Mouse (Mus musculus) adrenal gland (tissue): ENCODE measurements around the gene Fgfr2.

Experiments used
- intact Hi-C: fragments of 180-260 bp; cut with DNase I; formaldehyde crosslinking; loops from one replicate; pipeline ENCODE4 v1.15.1; 2025

The Fgfr2 gene

DNA sequence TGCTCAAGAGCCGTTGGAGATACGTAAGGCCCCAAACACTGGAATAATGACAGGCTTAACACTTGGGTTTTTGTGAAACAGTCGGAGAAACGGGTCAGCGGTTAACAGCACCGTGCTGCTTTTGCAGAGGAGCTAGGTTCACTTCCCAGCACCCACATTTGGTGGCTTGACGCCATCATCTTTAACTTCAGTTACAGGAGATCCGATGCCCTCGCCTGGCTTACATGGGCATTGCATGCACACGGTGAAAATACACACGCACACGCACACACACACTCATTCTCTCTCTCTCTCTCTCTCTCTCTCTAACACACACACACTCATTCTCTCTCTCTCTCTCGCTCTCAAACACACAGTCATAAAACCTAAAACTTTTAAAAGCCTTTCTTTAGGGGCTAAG lies 2741.0 kb downstream of the Fgfr2 start:
- intact Hi-C loops = loop anchor here (5.0 kb wide), 1 partner anchor 735 kb away; no protein-coding TSS in a partner anchor

- intact Hi-C loops = loop anchor here (5.0 kb wide), 1 partner anchor 734 kb away; no protein-coding TSS in a partner anchor
Measured at GRCm38 (mm10) chr7:130381387-130381951, 2741.7 kb downstream of the Fgfr2 start.

- intact Hi-C loops = loop anchor here (5.0 kb wide), 1 partner anchor 734 kb away; no protein-coding TSS in a partner anchor
Measured at GRCm38 (mm10) chr7:130380769-130381355, 2742.3 kb downstream of the Fgfr2 start.

DNA sequence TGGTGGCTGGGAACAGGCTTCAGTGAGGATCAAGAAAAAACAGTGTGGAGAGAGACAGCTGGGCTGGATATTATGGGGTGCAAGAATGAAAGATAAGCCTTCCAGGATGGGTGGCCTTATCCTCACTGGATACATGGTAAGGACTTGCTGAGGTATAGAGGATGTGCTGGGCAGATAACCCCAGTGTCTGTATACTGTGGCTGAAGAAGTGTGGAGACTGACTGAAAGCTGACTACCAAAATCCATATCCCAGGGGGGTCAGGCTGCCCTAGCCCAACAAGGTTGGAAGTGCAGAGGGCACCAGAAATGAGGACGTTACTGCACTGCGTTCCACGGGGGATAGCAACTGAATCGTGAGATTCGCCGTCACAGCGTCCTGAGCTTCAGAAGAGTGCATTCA lies 2742.8 kb downstream of the Fgfr2 start:
- intact Hi-C loops = loop anchor here (5.0 kb wide), 1 partner anchor 733 kb away; no protein-coding TSS in a partner anchor

DNA sequence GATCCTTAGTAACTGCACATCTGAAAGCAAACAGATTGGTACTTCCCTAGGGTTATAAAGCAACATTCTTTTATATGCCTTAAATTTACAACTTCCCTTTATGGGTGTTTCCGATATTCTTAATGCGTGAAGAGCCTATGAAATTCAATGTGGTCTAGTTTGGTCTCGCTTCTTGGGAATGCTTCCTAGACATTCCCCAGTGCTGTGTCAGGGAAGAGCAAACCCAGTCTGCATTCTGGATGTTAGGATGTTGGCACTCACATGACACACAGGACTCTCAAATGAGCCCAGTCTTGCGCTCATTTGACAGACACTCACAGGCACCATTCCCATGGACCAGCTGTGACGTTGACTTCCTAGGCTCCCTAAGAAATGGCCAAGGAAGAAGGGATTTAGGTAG lies 2743.3 kb downstream of the Fgfr2 start:
- intact Hi-C loops = loop anchor here (5.0 kb wide), 1 partner anchor 733 kb away; no protein-coding TSS in a partner anchor

GRCm38 (mm10) chr7:130378308-130378707 lies 2744.8 kb downstream of the Fgfr2 start:
- intact Hi-C loops = no loop called here

DNA sequence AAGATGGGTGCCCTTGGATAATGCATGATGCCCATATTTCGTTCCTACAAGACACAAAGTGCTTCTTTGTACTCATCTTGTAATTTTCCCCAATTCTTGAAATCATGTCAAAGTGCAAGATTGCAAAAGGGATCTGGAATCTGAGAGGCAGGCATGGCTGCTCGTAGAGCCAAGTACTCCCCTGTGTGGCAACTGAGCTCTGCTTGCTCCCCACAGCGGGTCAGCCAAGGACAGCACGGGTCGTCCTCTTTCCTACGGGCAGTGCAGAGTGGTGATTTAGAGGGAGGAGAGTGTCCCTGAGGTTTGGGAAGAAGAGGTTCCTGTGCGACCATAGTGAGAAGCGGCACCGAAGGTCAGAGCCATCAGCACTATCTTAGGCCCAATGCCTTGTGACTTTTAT lies 2748.8 kb downstream of the Fgfr2 start:
- intact Hi-C loops = no loop called here

GRCm38 (mm10) chr7:130368827-130369641 lies 2754.1 kb downstream of the Fgfr2 start:
- intact Hi-C loops = no loop called here

DNA sequence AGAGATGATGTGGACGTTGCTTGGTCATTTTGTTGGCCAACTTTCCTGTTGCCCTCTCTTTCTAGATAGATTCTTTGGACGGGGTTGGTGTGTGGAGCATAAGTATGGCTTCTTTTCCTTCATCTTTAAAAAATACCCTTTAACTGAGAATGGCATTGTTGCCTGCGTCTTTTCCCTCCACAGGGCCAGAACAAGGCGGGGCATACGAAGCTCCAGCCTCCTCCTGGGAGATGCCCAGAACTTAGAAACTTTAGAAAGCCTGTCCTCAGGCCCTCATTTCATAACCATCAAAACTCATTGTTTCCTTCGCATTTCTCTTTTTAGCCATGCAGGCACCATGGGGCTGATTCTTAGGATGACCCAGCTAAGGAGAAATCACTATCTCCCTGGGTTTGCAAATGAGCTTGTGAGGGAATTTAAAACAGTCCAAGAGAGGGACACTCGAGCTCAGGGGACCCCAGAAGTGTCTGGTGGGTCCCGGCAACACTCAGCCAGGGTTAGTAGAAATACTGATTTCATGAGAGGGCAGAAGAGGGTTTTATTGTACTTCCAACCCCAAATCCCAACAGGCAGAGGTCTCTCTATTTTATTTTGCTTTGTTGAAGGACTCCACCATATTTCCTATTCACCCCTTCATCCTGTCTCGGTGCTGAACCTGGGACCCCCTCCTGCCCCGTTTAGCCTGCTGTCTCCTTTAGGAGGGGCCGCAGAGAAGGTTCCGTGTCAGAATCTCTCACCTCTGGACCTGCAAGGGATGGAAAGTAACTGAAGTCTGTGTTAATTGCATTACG lies 2754.9 kb downstream of the Fgfr2 start:
- intact Hi-C loops = no loop called here

- intact Hi-C loops = no loop called here
Measured at GRCm38 (mm10) chr7:130367222-130368035, 2755.7 kb downstream of the Fgfr2 start.

GRCm38 (mm10) chr7:130365711-130366110 lies 2757.4 kb downstream of the Fgfr2 start:
- intact Hi-C loops = no loop called here

DNA sequence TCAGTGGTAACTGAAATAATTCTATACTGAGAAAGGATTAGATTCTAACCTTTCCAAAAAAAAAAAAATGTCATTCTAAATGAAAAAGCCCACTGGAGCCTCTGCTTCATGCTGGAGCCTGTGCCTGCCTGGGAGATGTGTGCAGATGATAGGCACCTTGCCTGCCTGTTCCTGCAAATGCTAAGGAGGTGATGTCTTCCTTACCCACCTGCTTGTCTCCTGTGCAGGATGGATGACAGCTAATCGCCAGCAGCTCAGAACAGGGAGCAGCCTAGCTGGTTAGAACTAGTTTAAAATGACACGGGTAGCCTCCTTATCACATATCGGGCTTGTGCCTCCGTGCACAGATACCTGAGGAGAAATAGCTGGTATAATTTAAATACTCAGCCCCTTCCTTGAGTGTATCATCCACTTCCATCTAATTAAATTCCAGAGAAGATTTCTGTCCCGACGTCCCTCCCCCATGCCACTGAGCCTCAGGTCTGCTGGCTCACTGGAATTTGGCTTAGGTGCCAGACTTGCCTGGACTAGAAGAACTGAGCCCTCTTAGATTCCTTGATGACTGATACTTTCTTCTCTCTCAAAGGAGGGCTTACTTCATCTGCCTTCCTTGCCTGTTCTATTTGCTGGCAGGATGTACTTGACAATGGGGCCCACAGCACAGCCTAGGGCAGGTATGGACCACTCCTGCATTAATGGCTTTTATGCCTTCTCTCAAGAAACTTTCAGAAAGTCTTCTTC lies 2782.6 kb downstream of the Fgfr2 start:
- intact Hi-C loops = loop anchor here (2.0 kb wide), 1 partner anchor 18 kb away; no protein-coding TSS in a partner anchor

GRCm38 (mm10) chr7:130337601-130338000 lies 2785.5 kb downstream of the Fgfr2 start:
- intact Hi-C loops = no loop called here

DNA sequence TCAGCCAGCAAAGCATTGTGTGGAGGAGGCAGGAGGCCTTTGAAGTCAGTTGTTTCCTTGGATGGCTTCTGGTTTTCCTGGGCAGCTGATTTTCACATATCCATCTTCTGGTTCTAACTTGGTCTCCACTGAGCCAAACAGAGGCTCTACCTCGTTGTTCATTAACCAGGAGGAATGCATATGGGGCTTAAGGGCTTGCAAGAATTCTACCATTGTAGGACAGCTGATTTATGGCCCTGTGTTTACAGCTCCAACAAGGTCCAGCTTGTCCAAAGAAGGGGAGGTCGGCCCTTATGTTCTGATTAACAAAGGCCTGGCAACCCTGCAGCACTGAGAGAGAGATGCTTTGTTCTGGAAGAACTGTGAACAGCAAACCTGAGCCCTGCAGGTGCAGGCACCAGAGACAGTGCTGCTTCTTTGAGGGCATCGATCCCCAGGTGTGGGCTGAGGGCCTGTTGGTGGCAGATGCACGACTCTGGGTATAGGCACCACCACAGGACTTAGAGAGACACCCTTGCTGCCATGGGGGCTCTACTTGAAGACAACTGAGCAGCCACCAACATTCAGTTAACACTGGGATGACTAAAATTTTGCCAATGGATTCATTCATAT lies 2787.6 kb downstream of the Fgfr2 start:
- intact Hi-C loops = no loop called here

- intact Hi-C loops = no loop called here
Measured at GRCm38 (mm10) chr7:130332515-130333220, 2790.5 kb downstream of the Fgfr2 start.

DNA sequence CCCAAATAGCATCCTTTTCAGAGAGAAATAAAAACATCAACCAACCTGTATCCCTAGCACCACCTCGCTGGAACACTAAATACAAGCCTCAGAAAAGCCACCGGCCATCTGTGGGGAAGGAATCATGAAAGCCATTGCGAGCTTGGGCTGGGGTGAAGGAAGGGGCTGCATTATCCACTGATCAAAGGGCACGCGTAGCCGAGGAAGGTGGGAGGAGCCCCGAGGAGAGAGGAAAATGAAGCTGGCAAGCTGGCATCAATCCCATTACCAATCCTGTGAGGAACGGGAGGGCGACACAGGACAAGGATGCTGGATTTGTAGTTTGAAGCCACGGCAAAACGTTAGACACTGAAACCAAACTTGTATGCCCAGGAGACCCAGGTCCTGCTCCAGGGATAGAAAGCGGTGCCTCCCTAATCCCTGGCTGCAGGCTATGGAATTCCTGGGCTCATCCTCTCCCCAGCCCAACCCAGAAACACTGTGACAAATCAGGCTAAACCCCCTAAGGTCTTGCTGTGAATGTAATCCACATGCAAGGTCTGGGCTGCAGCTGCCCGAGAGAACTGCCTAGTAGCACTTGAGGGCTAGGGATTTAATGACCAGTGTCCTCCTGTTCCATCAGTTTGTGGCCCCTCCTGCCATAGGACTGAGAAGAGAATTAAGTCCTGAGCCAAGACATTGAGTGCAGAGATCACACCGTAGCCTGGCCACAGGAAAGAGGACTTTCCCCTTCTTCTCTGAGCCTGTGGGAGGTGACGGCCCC lies 2795.4 kb downstream of the Fgfr2 start:
- intact Hi-C loops = no loop called here

DNA sequence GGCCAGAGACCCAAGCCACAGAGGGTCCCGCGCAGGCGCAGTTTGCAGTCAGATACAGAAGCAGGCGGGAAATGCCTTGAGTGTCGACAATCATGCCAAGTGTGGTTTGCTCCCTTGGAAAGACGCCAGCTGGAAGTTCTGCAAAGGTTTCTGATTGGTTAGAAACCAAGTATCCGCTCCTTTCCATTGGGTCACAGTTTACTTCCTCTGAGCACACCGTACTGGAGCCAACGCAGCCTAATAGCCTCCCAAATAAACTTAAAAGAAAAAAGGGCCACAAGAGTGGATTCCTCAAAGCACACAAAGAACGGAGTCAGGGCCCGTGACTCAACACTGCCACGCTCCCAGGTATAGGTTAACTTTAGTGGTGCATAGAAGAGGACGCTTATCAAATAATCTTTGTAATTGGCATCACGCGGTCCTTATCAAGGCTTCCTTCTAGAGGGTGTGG lies 2797.1 kb downstream of the Fgfr2 start:
- intact Hi-C loops = no loop called here
